Mouse (Mus musculus): ENCODE results near the gene Dnajc27. TPM values are rescaled to one million over a fixed set of nuclear protein-coding genes. Genes with fewer than 3 reads are reported as not detected.

The Dnajc27 gene
- total RNA-seq, 4 experiments from 2014 or later: 30.6 to 46.6 (median 38.2) TPM

DNA sequence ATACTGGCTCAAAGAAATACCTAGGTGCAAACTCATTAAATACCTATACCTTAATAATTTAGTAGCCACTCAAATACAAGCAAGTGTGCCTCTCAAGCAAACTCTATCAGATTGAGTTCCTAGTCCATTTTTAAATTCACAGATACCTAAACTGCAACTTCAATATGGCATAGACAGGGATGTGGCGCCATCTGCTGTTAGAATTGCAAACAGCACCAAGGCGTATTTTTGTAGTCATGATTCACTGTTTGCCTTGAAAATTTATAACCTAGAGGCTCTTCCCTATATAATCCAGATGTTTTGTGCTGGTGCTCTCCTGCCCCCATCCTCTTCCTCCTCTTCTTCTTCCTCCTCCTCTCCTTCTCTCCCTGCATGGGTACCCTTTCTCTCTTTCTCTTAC lies 2.1 kb upstream of the Dnajc27 start:
- peak; percentile 42 to 53 for DNase-seq (ENCODE audit: low spot score in 2 of 2)

DNA sequence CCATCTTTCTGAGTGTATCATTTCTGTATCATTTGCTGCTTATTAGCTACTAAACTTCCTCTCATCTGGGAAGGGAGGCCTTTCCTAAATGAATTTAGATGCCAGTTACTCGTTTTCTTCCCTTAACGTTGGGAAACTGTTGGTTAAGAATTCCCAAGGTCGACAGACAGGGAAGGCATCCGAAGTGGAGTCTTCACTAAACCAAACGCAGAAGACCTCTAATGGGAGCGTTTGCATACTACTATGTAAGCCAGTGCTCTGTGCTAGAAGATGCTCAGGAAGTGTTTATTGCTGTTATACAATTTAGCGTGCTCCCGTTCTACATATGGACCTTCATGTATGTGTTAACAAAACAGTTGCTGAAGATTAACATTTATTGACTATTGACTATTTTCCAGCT lies 1.1 kb downstream of the Dnajc27 start:
- DNase-seq (ENCODE audit: low spot score in 2 of 2): no peak

DNA sequence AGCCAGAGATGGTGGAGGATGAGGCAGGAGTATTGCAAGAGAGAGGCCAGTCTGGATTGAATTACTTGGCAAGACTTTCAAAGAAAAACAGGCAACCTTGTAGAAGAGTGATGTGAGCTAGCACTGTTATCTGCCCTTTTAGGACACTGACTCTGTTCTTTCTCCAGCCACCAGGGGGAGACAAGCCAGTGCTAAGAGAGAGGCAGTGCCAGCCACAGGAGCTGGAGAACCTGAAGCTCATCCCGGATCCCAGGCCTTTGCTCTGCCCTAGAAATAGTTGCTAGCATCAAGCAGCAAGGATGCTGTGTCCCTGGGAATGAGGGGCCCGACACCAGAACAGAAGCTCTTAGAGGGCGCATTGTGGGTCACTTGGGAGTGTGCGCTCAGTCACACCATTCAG lies 25.0 kb downstream of the Dnajc27 start:
- DNase-seq (ENCODE audit: low spot score in 2 of 2): peak; percentile 36 to 38

DNA sequence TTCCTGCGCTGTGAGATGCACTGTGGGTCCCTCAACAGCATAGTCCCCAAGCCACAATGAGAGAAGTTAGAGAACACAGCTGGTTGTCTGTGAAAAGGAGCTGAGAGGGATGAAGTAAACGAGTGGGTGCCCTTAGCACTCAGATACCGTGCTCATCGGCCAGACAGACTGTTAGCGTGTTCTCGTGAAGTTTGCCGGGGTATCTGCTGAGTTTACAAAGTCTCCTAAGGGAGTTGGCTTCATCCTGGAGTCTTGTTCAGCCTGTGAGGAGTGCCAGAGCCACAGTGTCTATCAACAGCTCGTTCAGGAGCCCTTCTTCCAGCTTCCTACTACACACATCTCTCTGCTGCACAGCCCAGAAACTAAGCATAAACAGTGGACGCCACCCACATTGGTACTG lies 33.7 kb downstream of the Dnajc27 start:
- no peak for DNase-seq (ENCODE audit: low spot score in 2 of 2)

DNA sequence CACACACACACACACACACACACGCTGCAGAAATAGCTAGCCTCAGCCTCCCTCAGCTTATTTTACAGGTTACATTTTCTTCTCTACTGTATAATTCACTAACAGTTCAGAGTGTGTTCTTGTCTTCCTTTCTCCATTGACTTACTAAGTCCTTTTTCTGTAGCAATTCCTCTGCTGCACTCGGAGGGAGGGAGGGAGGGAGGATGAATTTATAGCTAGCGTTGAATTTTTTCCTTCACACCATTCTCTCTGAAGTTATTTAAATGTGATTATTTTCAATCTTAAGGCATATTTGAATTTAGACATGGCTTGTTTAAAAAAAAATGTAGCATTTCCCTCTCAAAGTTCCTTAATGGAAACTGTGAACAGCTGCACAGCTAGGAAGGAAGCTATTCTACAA lies 34.8 kb downstream of the Dnajc27 start:
- DNase-seq (ENCODE audit: low spot score in 2 of 2): no peak

DNA sequence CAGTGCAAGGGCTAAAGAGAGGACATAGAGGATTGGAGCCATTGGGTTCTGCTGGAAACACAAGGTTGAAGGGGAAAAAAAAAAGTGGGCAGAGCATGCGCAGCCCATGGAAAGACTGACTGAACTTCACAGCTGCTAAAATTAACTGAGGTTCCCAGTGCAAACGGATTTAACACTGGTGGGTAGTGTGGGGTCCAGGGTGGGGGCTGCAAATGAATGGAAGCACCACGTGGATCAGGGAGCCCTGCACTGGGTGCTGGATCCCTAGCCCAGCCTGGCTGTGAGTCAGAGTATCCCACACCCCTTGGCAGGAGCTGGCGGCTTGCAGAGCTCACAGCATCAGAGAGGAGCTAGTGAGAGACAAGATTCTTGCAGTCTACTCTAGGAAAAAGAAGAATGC lies 35.2 kb downstream of the Dnajc27 start:
- DNase-seq (ENCODE audit: low spot score in 2 of 2): no peak

DNA sequence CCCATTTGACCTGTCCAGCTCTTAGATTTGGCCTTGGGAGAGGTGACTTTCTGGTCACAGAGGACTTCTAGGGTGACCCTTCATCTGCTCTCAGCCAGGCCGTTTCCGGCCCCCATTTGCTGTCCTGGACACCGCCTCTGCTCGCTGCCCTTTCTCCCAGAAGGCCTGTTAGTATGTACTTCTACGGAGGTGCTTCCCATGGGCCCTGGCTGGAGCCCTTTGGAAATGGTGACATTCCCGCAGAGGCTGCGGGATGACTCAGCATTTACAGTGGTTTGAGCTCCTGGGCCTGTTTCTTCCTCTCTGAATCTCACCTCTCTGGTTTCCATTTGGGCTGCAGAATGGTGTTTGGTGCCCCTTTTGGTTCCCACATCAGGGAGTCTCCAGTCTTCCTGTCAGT lies 45.0 kb downstream of the Dnajc27 start:
- DNase-seq (ENCODE audit: low spot score in 2 of 2): no peak

DNA sequence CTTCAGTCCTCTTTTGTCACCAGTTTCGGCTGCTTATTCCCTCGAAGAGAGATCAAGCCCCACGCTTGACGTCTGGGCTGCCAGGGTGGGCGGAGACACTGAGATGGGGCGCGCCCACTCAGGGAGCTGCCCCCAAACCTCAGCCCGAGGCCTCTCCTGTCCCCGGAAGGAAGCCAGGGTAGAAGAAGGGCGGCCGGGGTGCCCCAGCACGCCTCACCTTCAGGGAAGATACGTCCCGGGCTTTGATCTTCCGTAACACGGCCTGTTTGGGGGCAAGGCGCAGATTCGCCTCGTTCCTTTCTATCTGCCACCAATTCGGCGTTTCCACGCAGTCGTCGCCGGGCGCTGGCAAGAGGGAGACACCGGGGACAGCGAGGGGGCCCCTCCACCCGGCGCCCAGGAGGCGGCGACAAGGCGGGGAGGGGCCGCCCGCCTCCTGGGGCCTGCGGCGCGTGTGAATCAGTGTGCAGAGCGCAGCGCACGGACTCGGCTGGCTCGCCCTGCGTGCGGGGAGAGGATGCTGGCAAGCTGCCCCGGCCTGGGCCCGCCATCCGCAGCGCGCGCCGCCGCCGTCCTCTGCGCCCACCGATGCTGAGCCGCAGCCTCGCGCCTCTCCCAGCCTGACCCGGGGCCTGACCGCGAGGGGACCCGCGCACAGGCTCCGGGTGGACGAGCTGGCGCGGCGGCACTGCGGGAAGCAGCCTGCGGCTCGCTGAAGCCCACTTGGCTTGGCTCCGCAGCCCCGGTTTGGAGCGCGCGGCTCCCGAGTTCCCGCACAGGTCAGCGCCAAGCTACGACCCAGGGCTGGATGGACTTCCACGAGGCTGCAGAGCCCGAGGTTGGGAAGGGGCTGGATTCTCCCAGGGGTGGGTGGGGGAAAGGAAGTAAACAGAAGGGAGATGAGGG lies 50.8 kb downstream of the Dnajc27 start, which contains the start of gene Adcy3:
TSS of gene Adcy3 (plus strand) at position 163 of the 906 bp plus-strand sequence.
- DNase-seq (ENCODE audit: low spot score in 2 of 2): peak in 1 of 2 experiments; percentile 36

DNA sequence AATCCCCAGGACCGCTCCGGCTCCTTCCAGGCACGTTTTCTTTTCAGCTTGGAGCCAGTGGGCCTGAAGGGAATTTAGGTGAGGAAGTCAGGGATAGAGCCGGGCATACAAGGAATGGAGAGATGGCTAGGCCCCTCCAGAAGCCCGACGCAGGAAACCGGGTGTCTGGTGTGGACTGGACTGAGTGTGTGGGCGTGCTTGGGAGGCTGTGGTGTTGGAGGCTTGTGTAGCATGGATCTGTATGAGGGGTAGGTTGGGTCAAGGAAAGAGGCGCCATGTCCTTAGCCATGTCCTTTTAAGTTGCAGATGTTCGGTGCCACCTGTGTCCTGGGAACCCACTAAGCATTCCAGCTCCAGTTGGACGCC lies 51.4 kb downstream of the Dnajc27 start:
- DNase-seq (ENCODE audit: low spot score in 2 of 2): no peak

DNA sequence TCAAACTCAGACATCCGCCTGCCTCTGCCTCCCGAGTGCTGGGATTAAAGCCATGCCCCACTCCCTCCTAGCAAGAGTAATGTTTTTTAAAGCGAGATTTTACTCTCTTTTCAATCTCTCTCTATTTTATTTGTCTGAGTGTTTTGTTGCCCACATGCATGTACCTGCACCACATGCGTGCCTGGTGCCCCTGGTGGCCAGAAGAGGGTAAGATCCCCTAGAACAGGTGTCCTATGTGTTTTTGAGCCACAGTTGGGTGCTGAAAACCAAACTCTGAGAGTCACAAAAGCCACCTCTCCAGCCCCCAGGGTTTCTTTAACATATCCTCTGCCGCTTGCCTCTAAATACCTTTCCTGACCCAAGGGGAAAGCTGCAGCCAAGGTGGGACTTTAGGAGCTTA lies 60.8 kb downstream of the Dnajc27 start:
- DNase-seq (ENCODE audit: low spot score in 2 of 2): no peak

DNA sequence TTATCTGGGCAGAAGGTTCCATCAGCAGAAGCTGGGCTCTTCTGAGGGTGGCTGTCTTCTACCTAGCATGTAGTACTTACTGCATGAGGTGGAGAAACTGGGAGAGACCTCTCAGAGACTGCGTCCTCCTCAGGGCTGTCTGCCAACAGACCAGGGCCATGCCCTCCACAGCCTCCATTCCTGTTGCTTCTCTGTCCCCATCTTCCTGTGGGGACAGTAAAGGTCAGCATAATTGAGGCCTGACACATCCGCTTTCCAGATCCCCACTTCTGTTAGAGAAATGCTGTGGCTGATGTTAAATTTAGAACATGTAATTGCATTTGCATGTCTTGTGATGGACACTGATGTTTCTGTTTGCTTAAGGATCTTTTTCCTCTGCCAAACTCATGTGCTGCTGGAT lies 68.6 kb downstream of the Dnajc27 start:
- no peak for DNase-seq (ENCODE audit: low spot score in 2 of 2)

DNA sequence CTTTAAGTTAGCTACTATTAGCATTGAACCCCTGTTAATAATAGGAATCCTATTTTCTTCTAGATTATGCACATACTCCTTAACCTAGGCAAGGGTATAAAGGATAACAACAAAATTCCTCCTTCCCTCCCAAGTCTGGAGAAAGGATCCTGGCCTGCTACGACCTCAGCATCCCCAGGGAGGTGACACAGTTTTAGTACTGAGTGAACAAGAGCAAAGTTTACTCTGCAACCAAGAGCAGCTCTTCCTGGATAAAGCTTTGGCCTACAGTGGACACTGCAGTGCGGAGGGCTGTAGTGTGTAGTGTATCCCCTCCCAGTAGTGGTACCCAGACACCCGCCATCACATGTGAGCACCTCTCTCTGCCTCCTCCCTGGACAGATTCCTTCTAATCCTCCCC lies 69.6 kb downstream of the Dnajc27 start:
- DNase-seq (ENCODE audit: low spot score in 2 of 2): peak in 1 of 2 experiments; percentile 22

DNA sequence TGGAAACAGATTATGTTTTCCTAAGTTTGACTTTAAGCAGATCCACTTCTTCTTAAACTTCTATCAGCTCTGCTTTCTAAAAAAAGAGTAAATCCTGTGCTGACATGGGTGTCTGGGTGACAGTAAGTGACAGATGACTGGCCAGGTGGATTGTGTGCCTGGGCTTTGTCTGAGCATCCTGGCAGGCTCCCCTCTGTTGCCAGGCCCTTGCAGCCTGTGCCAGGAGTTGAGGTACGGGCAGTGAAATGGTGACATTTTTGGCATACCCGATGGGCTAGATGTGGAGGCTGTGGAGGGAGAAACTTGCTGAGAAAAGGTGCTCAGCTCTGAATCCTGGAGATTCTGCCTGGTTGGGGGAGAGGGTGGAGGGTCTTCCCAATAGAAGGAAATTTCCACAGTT lies 75.1 kb downstream of the Dnajc27 start:
- DNase-seq (ENCODE audit: low spot score in 2 of 2): no peak

DNA sequence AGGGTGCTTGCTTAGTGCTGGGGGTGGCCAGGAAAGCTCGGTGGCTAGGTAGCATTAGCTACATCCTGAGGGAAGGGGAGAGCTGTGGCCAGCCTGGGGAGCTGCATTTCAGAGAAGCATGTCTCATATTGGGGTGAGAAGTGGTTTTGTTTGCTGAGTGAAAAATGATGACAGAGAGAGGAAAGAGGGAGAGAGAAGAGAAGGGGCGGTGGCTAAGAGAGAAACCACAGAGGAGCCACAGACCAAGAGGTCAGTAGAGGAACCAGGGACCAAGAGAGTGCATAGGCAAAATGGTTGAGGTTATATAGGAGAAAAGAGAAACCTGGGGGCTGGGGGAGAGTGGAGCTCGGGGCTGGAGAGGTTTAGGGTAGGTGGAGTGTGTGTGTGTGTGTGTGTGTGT lies 75.8 kb downstream of the Dnajc27 start:
- no peak for DNase-seq (ENCODE audit: low spot score in 2 of 2)

DNA sequence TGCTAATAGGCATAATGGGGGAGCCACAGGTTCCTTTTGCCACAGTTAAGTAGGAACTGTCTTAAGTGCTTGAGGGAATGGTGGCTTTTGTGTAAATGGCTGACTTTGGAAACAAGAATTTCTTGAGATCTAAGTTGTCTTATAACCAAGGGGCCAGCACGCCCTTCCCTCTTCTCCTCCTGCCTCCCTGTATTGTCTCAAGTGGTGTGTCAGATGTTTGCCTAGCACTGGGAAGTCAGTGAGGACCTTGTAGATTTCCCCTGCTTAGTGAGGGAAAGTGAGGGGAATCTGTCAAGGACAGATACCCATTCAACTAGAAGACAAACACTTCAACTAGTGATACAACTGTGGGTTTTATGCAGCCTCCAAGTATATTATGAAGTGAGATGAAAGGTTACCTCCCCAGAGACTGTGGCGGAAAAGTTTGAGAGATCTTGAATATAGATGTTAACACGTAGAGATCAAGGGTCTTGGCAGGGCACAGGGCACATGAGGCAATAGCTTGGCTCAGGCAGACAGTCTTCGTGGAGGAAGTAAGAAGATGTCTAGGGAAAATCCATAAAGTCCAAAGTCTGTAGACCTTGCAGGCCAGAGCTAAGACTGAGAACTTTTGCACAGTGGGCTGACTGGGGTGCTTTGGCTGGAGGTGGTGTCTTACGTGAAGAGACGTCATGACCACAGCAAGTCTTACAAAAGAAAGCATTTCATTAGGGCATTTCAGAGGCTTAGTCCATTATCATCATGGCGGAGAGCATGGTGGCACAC lies 76.7 kb downstream of the Dnajc27 start:
- DNase-seq (ENCODE audit: low spot score in 2 of 2): no peak

Other genes starting within 250 kb of the Dnajc27 start
- under 1 TPM in 1 of 4 experiments, not detected in 3; 0.24 TPM for gene Pomc, start 127.6 kb upstream of the Dnajc27 start, total RNA-seq (2022)
- gene Efr3b, start 43.7 kb upstream of the Dnajc27 start, total RNA-seq (2022): 1 to 10 TPM; 2.0 to 5.9 (median 3.4) TPM
- gene Adcy3, start 50.5 kb downstream of the Dnajc27 start, total RNA-seq (2022): 1 to 10 TPM in 3 of 4 experiments, under 1 TPM in 1; 0.85 to 1.5 (median 1.3) TPM
- gene Ptrhd1, start 151.4 kb downstream of the Dnajc27 start, total RNA-seq (2022): 1 to 10 TPM; 5.1 to 7.8 (median 6.0) TPM
- gene Cenpo, start 151.7 kb downstream of the Dnajc27 start, total RNA-seq (2022): 1 to 10 TPM; 1.3 to 2.6 (median 2.0) TPM

Data from gastrocnemius, adult 8-10 months (tissue).